Mouse (Mus musculus) lung, postnatal 14 days (tissue): ENCODE data around the gene Stt3b.
A peak's percentile ranks its signal among the peaks of the same experiment; 100 is the strongest.
"Not testable (repeated sequence)": the region's sequence is repeated elsewhere in the genome, so short reads cannot be mapped to it uniquely, and the experiment has no call there.

Experiments used
- DNase-seq: peaks from one replicate; pipeline ENCODE4 v3.0.0; 2021

The Stt3b gene

DNA sequence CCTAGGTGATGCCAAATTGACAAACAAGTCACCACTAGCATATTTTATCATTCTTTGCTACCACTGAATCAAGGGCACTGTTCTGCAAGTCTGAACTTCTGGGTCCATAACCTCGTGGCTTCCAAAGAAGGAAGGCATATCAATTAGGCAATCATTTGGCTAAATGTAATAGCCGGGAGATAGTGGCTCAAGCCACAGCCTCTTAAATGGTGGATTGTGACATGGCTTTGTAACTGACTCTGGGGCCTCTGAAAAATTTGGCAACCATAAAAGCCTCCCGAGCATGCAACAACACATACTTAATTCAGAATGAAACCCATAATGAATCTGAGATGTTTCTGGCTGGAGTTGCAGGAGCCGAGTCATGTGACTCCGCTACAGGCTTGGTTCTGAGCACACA, 6.8 kb upstream of the Stt3b start:
- no peak for DNase-seq

DNA sequence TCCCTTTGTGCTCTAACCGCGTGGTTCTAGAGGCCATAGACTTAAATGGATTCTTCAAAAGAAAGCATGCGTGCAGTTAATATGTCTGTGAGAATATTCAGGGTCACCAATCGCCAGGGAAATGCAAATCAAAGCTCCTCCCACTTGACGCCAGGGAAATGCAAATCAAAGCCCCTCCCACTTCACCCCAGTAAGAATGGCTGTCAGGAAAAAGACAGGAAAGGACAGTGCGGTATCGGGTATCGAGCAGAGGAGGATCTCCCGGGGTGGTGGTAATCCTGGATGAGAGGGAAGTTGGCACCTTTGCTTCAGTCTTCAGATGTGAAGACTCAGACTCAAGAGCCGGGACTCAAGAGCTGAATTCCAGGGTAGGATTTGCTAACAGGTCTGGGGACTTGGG, 4.3 kb upstream of the Stt3b start:
- no peak for DNase-seq

DNA sequence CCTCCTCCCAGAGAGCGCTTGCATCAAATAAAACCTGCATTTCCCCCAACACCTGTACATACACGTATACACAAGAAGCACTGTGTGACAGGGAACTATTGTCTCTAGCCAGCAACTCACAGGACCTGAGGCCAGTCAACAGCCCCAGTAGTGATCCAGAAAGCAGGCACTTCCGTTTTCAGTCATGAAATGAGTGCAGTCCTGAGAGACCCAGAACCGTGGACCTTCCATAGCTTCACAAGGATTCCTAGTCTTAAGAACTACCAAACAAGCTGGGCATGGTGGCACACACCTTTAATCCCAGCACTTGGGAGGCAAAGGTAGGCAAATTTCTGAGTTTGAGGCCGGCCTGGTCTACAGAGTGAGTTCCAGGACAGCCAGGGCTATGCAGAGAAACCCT, 3.6 kb upstream of the Stt3b start:
- DNase-seq, result no peak

DNA sequence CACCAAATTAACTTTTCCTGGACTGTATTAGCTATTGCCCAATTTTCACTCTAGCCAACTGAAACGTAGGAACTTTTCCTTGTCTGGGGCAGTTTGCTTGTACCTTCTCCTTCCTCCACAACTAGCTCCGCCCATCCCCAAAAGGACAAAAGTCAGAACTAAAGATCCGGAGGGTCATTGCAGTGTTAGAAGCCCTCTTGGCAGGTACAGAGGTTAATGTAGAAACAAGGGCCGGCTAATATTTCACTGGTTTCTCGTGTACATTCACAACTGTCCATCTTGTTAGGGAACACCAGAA, 951 bp upstream of the Stt3b start:
- no peak for DNase-seq

DNA sequence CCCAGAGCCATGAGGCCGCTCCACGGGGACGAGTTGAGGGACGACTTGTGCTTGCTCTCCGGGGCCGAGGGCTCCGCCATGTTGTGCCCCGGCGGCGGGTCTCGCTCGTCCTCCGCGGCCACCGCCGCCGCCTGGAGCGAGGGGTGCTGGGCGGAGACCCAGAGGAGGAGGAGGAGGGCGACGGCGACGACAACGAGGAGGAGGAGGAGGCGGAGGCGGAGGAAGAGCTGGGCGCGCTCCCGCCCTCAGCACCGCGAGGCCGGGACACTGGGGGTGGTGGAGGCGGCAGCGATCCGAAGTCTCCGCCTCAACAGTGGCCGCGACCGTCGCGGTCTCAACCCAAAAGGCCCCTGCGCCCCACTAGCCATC, 260 bp downstream of the Stt3b start:
- peak; percentile 85 for DNase-seq

DNA sequence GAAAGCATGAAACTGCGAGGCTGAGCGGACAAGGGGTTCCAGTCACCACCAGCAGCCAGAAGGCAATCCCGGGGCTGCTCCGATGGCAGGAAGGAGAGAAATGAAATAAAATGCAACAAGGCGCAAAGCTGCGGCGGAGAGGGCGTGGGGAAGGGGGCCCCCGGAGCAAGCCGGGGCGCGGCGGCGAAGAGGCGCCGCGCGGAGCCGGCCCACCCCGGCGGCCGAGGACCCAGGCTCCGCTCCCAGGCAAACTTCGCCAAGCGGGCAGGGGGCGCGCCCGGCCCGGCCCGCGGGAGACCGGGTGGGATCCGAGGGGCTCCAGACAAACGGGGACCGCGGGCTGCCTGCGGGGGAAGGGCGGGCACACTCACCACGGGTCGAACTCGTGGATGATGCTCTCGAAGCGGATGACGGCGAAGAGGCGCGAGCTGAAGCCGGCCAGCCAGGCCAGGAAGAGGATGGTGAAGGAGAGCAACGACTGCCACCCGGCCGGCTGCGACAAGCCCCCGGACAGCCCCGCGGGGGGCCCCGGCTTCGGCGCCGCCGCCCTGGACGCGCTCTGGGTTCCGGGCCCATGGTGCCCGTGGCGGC, 745 bp downstream of the Stt3b start:
- no peak for DNase-seq

DNA sequence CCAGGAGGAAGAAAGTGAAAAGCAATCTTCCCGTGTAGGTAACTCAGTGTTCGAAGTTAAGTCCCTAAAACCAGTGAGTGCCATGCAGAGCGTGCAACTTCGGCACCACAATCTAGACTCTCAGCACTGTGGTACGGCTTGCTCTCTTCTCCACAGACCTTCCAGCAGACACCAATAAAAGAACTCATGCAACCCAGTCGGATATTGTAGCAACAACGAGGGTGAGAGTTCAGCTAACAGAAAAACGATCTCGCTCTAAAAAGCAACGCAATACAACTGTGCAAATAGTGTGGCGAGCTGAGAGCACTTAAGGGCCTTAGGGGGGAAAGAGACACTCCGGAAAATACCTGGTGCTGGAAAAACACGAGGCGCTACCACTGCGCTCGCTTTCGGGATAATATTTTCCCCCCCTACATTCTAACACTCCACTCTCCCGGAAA, 1.3 kb downstream of the Stt3b start:
- peak; percentile 45 for DNase-seq

DNA sequence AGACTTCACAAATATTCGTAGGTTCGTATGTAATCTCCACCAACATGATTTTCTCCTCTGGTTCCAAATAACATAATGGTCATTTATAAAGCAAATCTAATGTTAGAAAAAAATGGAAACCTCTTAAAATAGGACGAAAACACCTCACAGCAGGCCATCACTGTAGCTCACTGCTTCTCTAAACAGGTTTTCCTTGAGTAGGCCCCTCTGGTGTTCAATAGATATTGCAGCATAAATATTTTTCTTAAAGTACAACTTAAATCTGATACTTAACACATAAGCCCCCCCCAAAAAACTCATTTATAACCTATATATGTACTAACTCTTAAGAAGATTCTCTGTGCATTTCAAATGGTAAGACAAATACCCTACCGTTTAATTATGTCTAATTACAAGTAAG, 1.8 kb downstream of the Stt3b start:
- DNase-seq, result no peak

DNA sequence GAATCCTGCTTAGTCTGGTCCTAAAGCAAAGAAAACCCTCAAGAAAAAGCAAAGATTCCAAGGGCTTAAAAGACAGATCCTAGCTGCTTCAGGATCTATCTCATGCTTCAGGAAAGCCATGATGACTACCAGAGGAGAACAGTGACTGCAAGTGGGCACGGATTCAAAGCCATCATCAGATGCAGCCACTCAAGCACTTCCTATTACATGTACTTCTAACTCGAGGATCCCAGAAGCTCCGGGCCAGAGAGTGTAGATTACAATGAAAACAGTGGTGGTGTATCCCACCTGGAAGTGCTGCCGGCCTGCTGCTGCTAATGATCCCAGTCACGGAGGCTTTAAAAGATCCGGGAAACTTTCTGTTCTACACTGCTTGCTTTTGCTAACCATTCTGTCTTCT, 4.0 kb downstream of the Stt3b start:
- peak; percentile 27 for DNase-seq

DNA sequence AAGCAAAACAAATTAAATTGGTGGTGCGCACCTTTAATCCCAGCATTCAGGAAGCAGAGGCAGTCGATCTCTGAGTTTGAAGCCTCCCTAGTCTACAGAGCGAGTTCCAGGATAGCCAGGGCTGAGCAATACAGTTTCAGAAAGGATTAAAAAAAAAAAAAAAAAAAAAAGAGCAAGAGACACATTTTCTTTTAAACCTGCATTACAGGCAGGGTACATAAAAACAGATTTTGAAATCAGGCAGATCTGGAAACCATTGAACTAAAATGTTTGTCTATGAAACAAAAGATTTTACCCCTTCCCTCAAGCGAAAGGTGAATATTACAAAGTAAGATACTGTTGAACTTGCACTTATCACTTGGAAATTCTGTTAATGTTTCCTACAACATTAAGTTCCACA, 6.1 kb downstream of the Stt3b start:
- DNase-seq, result no peak

DNA sequence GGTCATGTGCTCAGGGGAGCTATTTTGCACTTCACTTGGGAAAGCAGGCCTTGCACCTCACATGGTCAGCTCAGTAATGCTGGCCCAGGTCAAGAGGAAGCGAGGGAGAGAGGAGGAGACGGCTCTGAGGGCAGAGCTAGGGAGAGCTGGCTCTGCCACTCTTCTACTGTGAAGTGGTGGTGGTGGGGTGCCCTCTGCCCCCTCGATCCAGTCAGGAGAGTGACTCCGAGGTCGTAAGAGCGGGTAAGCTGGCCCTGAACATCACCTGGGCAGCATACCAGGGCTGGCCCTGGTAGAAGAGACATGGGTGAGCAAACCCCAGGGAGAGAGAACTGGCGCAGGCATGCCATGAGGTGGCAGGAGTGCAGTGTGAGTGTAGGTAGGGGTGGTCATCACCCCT, 8.6 kb downstream of the Stt3b start:
- no peak for DNase-seq

DNA sequence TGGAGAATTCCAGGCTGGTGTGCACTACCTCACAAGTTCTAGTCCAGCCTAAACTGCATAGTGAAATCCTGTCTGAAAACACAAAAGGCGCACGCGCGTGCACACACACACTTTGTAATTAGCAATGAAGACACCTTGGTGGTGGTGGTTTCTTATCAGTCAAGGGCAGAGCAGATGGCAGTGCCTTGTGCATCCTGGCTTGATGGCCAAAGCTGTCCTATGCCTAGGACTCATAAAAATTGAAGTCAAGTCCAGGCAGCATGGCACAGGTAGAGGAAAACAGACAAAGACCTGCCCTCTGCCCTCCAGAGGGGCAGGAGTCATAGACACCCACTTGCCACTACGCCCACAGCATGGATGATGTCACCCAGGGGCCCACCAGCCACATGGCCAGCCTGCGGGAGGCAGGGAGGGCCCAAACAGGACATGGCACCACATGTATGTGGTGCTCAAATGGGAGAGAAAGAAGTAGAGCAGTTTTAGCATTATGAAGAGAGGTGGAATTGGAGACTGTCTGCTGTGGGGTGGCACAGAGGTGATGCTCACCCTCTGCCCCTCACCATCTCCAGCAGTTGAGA, 9.1 kb downstream of the Stt3b start:
- no peak for DNase-seq

DNA sequence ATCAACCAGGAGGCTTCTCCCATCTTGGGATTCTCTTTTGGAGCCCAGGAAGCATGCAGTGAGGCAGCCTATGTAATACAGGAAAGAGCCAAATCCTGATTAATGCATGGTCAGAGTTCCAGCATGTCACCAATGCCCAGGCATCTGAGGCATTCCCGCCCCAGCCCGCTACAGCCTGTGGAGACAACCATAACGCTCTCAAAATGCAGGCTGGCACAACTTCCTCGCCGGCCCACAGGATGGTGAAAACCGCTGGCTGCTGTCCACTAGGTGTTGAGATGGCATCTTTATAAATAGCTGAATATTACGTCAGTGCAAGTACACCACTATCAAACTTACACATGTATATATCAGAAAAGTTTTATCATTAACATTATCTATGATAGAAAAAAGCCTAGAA, 13.5 kb downstream of the Stt3b start:
- DNase-seq, result no peak

DNA sequence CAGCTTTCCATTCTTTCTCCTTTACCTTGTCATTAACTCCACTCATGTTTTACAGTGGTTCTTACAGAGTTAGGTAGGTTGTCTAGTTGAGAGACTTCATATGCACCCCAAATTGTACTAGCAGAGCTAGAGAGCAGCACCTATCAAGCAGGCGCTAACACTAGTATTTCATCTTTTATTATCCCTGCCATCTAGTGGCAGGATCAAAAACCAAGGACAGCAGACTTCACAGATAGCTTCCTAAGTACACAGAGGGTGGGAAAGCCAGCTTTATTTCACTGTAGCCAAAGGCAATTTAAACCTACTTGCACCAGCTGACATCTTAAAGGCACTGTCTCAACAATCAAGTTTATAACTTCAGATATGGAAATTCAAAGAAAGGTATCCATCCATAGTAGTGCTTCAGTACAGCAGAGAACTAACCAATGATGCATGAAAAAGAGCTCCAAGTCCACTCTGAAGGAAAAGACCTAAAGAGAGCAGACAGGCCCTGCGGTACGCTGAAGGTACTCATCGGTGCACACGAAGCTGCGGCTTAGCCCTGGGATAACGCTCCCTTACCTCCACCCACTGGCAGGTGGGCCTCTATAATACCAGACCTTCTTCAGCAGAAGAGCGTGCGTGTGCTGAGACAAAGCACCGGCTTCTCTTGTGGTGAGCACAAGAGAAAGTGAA, 16.2 kb downstream of the Stt3b start:
- DNase-seq, result no peak

DNA sequence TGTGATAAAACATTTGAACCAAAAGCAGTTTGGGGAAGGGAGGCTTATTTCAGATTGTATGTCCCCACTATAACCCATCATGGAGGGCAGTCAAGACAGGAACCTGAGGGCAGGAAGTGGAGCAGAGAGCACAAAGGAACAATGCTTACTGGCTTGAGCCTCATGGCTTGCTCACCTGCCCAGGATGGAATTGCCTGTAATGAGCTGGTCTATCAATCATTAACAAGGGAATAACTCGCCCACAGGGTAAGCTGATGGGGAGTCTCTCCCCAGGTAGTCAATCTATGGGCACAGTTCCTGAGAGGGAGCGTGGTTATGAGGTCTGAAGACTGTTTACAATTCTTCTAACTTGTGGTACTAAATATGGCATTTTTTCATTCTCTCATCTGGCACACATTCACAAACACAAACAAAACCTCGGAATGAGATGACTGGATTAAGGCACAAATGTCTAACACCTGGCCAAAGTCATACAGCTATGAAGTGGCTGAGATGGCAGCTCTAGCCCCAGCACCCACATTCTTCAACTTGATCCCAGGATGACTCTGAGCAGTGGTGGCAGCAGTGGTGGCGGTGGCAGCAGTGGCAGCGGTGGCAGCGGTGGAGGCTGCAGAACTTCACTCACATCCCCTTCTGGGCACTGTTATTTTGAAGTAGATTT, 22.3 kb downstream of the Stt3b start:
- DNase-seq, result no peak

DNA sequence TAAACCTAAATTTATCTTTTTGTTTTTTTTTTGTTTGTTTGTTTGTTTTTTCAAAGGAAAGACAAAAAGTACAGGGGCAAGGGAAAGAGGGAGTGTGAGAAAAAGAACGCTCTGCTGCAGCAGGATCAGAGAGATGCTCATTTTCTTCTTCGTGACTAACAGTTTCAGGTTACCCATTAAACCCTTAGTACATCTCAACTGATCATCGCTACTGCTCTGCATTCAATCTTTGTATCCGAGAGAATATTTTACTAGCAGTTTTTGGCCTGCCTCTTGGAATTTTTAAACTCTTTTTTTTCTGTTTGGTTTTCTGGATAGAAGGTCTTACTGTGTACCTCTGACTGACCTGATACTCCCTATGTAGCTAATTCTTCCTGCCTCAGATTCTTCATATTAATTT, 25.8 kb downstream of the Stt3b start:
- no peak for DNase-seq

DNA sequence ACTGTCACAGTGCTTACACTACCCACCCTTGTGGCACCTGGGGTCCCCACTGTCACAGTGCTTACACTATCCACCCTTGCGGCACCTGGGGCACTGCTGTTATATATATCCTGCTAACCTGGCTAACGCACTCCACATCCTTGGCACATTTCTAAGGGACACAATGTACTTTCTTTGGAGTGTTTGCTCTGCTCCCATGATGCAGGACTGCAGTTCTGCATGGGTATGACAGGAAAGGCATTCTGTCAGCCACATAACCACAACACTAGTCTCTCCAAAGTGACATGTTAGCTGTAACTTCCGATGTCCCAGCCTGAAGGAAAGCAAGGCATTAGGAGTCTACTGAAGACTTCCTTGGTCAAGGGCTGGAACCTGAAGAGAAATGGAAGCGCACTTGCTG, 26.8 kb downstream of the Stt3b start:
- peak; percentile 29 for DNase-seq

DNA sequence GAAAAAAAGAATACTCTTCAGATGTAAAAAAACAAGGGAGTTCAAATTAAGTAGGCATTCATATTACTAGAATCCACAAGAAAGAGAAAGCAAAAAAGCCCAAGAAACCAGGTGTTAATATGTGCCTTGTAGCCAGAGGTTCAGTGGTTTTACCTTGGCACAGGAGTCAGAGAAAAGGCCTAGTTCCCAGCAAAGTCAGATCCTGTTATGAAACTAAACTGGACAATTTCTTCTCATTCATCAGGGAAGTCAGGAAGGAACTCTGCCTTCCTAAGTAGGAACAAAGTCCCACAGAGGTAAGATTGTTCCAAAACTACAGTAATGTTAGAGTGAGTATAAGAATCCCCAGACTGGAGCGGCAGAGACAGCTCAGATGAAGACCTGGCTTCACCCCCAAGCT, 31.6 kb downstream of the Stt3b start:
- DNase-seq, result no peak

DNA sequence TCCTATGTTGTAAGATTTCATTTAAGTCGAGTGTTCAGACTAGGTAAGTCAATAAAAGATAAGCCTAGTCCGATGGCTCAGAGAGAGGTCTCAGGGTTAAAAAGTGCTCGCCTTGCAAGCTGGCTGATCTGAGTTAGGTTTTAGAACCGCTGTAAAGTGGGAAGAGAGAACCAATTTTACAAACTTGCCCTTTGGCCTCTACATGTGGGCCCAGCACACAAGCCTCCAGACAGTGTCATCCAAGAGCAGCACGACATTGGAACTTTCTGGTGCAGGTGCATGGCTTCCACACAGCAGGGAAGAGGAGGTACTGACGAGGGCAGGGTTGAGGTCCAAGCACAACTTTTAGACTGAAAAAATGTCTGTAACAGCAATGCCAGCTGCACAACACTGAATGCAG, 35.4 kb downstream of the Stt3b start:
- no peak for DNase-seq

DNA sequence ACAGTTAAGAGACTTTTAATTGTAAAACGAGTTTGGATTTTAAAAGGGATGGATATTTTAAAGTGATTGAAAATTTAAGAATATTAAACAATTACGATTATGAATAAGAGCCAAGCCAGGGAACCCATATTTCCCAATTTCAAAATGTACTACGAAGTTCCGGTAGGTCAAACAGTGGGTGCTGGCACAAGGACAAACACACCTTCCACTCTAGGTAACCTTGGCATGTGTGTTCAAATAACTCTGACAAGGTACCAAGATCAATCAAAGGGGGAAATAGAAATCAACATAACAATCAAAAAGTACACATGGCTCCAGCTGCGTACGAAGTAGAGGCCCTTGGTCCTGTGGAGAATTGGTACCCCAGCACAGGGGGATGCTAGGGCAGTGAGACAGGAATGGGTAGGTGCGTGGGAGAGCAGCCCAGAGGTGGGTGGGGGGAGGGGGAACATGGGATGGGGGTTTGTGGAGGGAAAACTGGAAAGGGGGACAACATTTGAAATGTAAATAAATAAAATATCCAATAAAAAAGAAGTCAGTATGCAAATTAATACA, 37.0 kb downstream of the Stt3b start:
- no peak for DNase-seq

DNA sequence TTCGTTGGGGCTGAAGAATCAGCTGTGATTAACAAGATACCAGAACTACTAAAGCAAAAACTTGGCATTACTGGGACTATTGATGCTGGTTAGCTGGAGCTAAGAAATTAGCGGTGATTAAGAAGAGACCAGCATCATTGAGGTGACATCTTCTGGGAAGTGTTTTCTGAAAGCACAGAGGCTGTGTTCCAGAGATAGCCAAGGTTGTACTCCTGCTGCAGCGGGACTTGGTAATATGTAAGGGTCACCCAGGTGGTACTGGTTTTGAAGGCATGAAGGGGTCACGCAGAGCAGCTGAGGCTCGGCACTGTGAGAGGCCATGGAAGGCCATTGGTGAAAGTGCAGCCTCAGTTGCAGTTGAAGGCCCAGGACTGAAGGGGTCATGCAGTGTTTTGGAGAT, 37.8 kb downstream of the Stt3b start:
- DNase-seq, result not testable (repeated sequence)

DNA sequence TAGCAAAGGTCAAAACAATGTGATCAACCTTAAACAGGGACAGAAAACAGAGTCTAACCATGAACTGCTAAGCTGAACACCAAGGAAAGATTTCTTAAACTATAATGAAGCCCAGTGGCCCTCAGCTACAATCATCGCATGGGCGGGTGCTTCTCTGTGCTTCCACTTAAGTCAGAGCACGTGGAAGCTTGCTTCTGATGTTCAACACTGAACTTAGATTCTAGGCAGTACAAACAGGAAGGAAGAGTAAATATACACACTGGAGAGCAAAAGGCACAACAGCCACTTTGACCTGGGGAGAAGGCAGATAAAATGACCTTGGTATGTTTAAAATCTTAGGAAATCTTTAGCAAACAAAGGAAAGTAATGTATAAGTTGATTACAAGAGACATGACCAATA, 38.7 kb downstream of the Stt3b start:
- no peak for DNase-seq

DNA sequence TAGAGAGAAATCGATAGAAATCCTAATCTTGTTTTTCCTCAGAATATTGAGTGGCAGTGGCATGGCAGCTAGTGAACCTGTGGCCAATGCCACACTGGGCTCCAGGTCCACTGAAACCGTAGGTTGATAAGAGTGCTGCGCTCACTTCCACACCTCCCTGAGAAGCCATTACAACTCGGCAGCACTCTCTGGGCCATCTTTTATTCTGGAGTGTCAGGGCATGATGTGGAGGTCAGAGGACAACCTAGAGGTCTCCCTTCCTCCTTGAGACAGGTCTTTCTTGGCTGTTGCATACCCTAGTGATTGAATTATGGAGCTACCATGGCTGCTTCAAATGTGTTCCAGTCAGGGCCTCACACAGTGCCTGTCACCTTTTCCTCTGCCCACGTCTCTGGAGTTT, 48.3 kb downstream of the Stt3b start:
- DNase-seq, result no peak

DNA sequence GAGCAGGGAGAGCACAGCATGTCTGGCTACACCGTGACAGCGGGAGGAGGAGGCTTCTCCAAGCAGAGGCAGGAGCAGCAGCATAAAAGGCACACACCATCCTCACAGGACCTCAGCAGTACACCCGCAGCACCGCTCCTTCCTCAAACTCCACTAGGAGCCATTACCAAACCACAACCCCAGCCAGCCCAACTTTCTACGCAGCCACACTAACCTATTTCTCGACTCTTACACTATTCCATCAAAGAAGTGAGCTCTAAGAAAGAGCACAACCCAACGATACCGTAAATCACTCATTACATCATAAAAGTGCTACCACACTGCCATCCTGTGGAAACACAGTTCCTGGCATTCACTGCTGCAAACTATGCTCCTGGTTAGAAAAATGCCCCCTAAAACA, 48.8 kb downstream of the Stt3b start:
- DNase-seq, result peak; percentile 23
